Mouse (Mus musculus) liver, postnatal 0 days (tissue): ENCODE measurements at regions not wholly inside any gene's neighbourhood (a gene's known extent, or its start where the extent isn't known, plus 50 kb on each side); places are given as distances from the start of the nearest gene placed in this dataset.

ENCODE experiments used
- CTCF ChIP-seq: sonication (generic); IDR thresholded peaks from 2 replicates; pipeline ENCODE4 v1.5.1; 2016; ENCODE audit warnings: antibody characterized with exemption, low read depth
- EP300 ChIP-seq: IDR thresholded peaks from 2 replicates; pipeline ENCODE4 v1.6.1; 2016; ENCODE audit warnings: antibody characterized with exemption, low read depth, mild to moderate bottlenecking

DNA sequence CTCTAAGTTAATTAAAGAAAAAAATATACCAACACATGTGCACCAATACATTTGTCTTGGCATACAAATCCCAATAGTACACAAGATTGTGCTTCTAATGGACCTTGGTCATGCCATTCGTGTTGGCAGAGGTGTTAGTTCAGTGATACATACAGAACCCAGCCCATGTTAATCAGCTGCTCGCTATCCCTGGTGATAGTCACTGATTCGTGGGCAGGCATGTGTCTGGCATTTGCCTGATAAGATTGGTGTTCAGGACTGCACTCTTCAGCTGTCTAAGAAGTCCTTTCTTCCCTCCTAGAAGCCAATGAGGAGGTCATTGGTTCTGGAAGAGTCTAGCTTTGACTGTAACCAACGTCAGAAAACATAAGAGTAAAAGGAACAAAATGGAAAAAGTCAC is 99.7 kb upstream of the Tent5a start:
- TF ChIP-seq CTCF: no peak
- TF ChIP-seq EP300: no peak
